Mouse (Mus musculus) myocyte (in vitro differentiated cells): ENCODE data around the gene Dclre1a.

Source experiments
- MAX ChIP-seq: IDR thresholded peaks from one replicate; pipeline ENCODE4 v1.6.1; 2011; ENCODE audit warnings: low read depth, mild to moderate bottlenecking, control low read depth
- POLR2A ChIP-seq: IDR thresholded peaks from one replicate; pipeline ENCODE4 v1.6.1; 2011; ENCODE audit warnings: low read depth, mild to moderate bottlenecking, control low read depth, moderate library complexity; ENCODE audit not compliant: insufficient read length
- REST ChIP-seq: IDR thresholded peaks from one replicate; pipeline ENCODE4 v1.6.1; 2011; ENCODE audit warnings: mild to moderate bottlenecking, control low read depth, moderate library complexity; ENCODE audit not compliant: insufficient read depth, insufficient read length
- SRF ChIP-seq: IDR thresholded peaks from one replicate; pipeline ENCODE4 v1.6.1; 2011; ENCODE audit warnings: low read depth; ENCODE audit not compliant: control insufficient read depth, insufficient read length
- TCF12 ChIP-seq: IDR thresholded peaks from one replicate; pipeline ENCODE4 v1.6.1; 2011; ENCODE audit warnings: mild to moderate bottlenecking, control low read depth; ENCODE audit not compliant: poor library complexity, insufficient read depth, severe bottlenecking
- USF1 ChIP-seq: IDR thresholded peaks from one replicate; pipeline ENCODE4 v1.6.1; 2011; ENCODE audit warnings: low read depth, mild to moderate bottlenecking, control low read depth, moderate library complexity

GRCm38 (mm10) chr19:56535064-56535463 lies 13.0 kb downstream of the Dclre1a start:
- TF ChIP-seq POLR2A: no peak
- TF ChIP-seq TCF12: no peak
- TF ChIP-seq USF1: no peak
- TF ChIP-seq MAX: no peak
- TF ChIP-seq REST: no peak
- no peak for TF ChIP-seq SRF
